Mouse (Mus musculus): Measurements from ENCODE around the gene Sirt3.
"Not testable (repeated sequence)": the region's sequence is repeated elsewhere in the genome, so short reads cannot be mapped to it uniquely, and the experiment has no call there.

Sirt3 gene

GRCm38 (mm10) chr7:140894611-140895010 is 12.5 kb upstream of the Sirt3 start:
- DNase-seq, result peak; percentile 38 to 47

- DNase-seq, result no peak
Measured at GRCm38 (mm10) chr7:140894031-140894430, 11.9 kb upstream of the Sirt3 start.

- DNase-seq, result not testable (repeated sequence)
Measured at GRCm38 (mm10) chr7:140890636-140891035, 8.5 kb upstream of the Sirt3 start.

- no peak for DNase-seq
Measured at GRCm38 (mm10) chr7:140882469-140882803, 327 bp upstream of the Sirt3 start.

- peak; percentile 37 to 53 for DNase-seq
Measured at GRCm38 (mm10) chr7:140880865-140881515, 1.1 kb downstream of the Sirt3 start.

GRCm38 (mm10) chr7:140880419-140880818 is 1.7 kb downstream of the Sirt3 start:
- peak; percentile 65 to 69 for DNase-seq

GRCm38 (mm10) chr7:140879355-140879754 is 2.8 kb downstream of the Sirt3 start:
- no peak for DNase-seq

- no peak for DNase-seq
Measured at GRCm38 (mm10) chr7:140877364-140877763, 4.7 kb downstream of the Sirt3 start.

- no peak for DNase-seq
Measured at GRCm38 (mm10) chr7:140874224-140874623, 7.9 kb downstream of the Sirt3 start.

- DNase-seq, result no peak
Measured at GRCm38 (mm10) chr7:140864761-140865160, 17.3 kb downstream of the Sirt3 start.

- no peak for DNase-seq
Measured at GRCm38 (mm10) chr7:140860728-140861127, 21.4 kb downstream of the Sirt3 start.

- DNase-seq, result no peak
Measured at GRCm38 (mm10) chr7:140859997-140860396, 22.1 kb downstream of the Sirt3 start.

- DNase-seq, result no peak
Measured at GRCm38 (mm10) chr7:140858746-140859145, 23.4 kb downstream of the Sirt3 start.

- DNase-seq, result no peak
Measured at GRCm38 (mm10) chr7:140857550-140858505, 24.3 kb downstream of the Sirt3 start, which contains the start of gene Bet1l. Bet1l (minus strand) TSS chr7:140857577.

GRCm38 (mm10) chr7:140856785-140857549 is 25.1 kb downstream of the Sirt3 start, which contains the start of gene Ric8a:
Ric8a (plus strand) TSS chr7:140856957.
- DNase-seq, result peak; percentile 89 to 90

GRCm38 (mm10) chr7:140855860-140856784 is 26.0 kb downstream of the Sirt3 start, which contains the start of gene Gm45785:
Gm45785 (minus strand) TSS chr7:140856331.
- peak; percentile 92 to 93 for DNase-seq

- no peak for DNase-seq
Measured at GRCm38 (mm10) chr7:140855181-140855580, 26.9 kb downstream of the Sirt3 start.

GRCm38 (mm10) chr7:140854483-140854882 is 27.6 kb downstream of the Sirt3 start:
- no peak for DNase-seq

- peak; percentile 54 to 75 for DNase-seq
Measured at GRCm38 (mm10) chr7:140853386-140853785, 28.7 kb downstream of the Sirt3 start.

- DNase-seq, result no peak
Measured at GRCm38 (mm10) chr7:140851916-140852315, 30.2 kb downstream of the Sirt3 start.

- no peak for DNase-seq
Measured at GRCm38 (mm10) chr7:140848591-140848990, 33.5 kb downstream of the Sirt3 start.
